Mouse (Mus musculus) hindbrain, embryonic 16.5 days (tissue): ENCODE results near the gene Dnaja4. TPM values are rescaled to one million over a fixed set of nuclear protein-coding genes. Genes with fewer than 3 reads are reported as not detected.
"Not testable (repeated sequence)": the region's sequence is repeated elsewhere in the genome, so short reads cannot be mapped to it uniquely, and the experiment has no call there.

Source experiments
- ATAC-seq: fragments of 200-750 bp; cut with Nextera tagmentation; 2 replicates; pipeline ENCODE4 v1.8.0; 2017; ENCODE audit warnings: moderate TSS enrichment, moderate library complexity
- H3K27ac ChIP-seq: fragments of 300-500 bp; sonication (generic); 2 replicates; pipeline ENCODE4 v1.5.1; 2014; ENCODE audit warnings: low read depth, mild to moderate bottlenecking, control low read depth, low read length, moderate library complexity
- H3K27me3 ChIP-seq: fragments of 300-500 bp; sonication (generic); replicated peaks from 2 replicates; pipeline ENCODE4 v1.6.1; 2014; ENCODE audit warnings: low read length; ENCODE audit not compliant: control insufficient read depth, insufficient read depth
- H3K36me3 ChIP-seq: fragments of 300-500 bp; sonication (generic); 2 replicates; pipeline ENCODE4 v1.6.1; 2014; ENCODE audit warnings: mild to moderate bottlenecking, low read length, moderate library complexity, mixed read lengths; ENCODE audit not compliant: control insufficient read depth, insufficient read depth
- H3K4me1 ChIP-seq: fragments of 300-500 bp; sonication (generic); 2 replicates; pipeline ENCODE4 v1.6.1; 2014; ENCODE audit warnings: low read depth, low read length; ENCODE audit not compliant: control insufficient read depth, insufficient read depth
- H3K4me2 ChIP-seq: fragments of 300-500 bp; sonication (generic); 2 replicates; pipeline ENCODE4 v1.6.1; 2014; ENCODE audit warnings: mild to moderate bottlenecking, low read length, control low read depth, moderate library complexity
- H3K4me3 ChIP-seq: fragments of 300-500 bp; sonication (generic); 2 replicates; pipeline ENCODE4 v1.5.1; 2014; ENCODE audit warnings: mild to moderate bottlenecking, low read length, control low read depth, moderate library complexity
- H3K9ac ChIP-seq: fragments of 300-500 bp; sonication (generic); 2 replicates; pipeline ENCODE4 v1.6.1; 2014; ENCODE audit warnings: low read depth, mild to moderate bottlenecking, control low read depth, low read length, moderate library complexity
- H3K9me3 ChIP-seq: fragments of 300-500 bp; sonication (generic); 2 replicates; pipeline ENCODE4 v1.6.1; 2014; ENCODE audit warnings: mild to moderate bottlenecking, low read length, moderate library complexity; ENCODE audit not compliant: control insufficient read depth
- WGBS: fragments of 180-500 bp; shearing (Covaris S2); extraction: QIAGEN DNeasy Blood & Tissue Kit; methylation state at CpG from one replicate; pipeline ENCODE4 v1.1.7; 2014; 5-methylcytosine and 5-hydroxymethylcytosine counted together
- polyA plus RNA-seq: library from polyadenylated mRNA; unstranded; fragments of >200 nt; fragmentation: Nextera tagmentation; extraction: Ambion mirVana; gene quantifications from 2 replicates; pipeline ENCODE4 v1.2.1, GENCODE M21; 2015

The Dnaja4 gene
- polyA plus RNA-seq, 1 experiment from 2014 or later = 10.0 TPM

- H3K27ac ChIP-seq, H3K27me3 ChIP-seq, H3K36me3 ChIP-seq, H3K4me1 ChIP-seq, H3K9me3 ChIP-seq: not testable (repeated sequence)
- Histone ChIP-seq H3K9ac (peak overlapping the region; percentile 59), H3K4me2 (peak overlapping the region; percentile 70), H3K4me3 (peak overlapping the region; percentile 36)
- 2% methylated on average over 30 of the region's 31 CpGs for WGBS
- ATAC-seq = peak; percentile 60
Measured at GRCm38 (mm10) chr9:54691241-54691805, 7.3 kb upstream of the Dnaja4 start.

GRCm38 (mm10) chr9:54699087-54699344, 343 bp downstream of the Dnaja4 start:
- 6% methylated on average over 27 of the region's 27 CpGs for WGBS
- H3K36me3 ChIP-seq = no peaks in the 10 kb centered on the region
- peak overlapping the region; percentile 78 for H3K4me3 ChIP-seq
- H3K27me3 ChIP-seq = no peaks in the 10 kb centered on the region; the same call in 1 of the 2 replicates
- H3K27ac ChIP-seq = no peak overlapping the region; the same call in 1 of the 2 replicates
- H3K4me2 ChIP-seq = peak overlapping the region; percentile 86
- ATAC-seq = peak; percentile 59
- H3K4me1 ChIP-seq = peaks cover 9% of the 10 kb centered on the region
- H3K9ac ChIP-seq = peak overlapping the region; percentile 86
- H3K9me3 ChIP-seq = peaks cover 5% of the 10 kb centered on the region; the same call in 1 of the 2 replicates

DNA sequence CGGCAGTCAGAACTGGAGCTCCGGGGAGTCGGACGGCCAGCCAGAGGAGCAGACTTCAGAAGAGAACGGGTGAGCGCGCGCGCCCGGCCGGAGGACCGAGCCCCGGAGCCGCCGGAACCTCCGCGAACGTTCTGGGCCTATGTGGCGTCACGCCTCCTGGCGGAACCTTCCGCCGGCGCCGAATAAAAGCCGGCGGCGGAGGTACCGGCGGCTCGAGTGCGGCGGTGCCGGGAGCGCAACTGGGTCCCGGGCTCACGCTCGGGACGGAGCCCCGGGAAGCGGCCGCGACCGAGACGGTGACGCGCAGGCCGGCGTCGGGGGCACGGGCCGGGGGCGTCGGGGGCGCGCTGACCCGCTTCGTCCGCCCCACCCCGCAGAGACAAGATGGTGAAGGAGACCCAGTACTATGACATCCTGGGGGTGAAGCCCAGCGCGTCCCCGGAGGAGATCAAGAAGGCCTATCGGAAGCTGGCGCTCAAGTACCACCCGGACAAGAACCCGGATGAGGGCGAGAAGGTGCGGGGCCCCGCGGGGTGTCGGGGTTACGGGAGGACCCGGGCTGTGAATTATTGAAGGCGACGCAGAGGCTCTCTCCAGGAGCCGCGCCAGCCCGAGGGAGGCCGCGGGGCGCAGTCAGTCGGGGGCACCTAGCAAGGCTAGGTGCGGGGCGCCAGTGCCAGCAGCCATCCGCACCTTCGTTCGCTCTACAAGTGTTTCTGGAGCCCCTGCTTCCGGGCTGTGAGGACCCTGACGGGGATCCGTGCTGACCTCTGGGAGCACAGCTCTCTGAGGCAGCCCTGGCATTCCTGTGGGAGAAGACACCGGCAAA, 886 bp downstream of the Dnaja4 start:
- H3K27ac ChIP-seq = peak overlapping the region; percentile 11

GRCm38 (mm10) chr9:54700174-54700475, 1.5 kb downstream of the Dnaja4 start:
- no peaks in the 10 kb centered on the region; the same call in 1 of the 2 replicates for H3K27me3 ChIP-seq
- no peaks in the 10 kb centered on the region for H3K36me3 ChIP-seq
- peaks cover 9% of the 10 kb centered on the region for H3K4me1 ChIP-seq
- H3K9me3 ChIP-seq = peaks cover 5% of the 10 kb centered on the region; the same call in 1 of the 2 replicates
- H3K9ac ChIP-seq = peak overlapping the region; percentile 86
- WGBS = 22% methylated on average over 9 of the region's 9 CpGs
- peak overlapping the region; percentile 86 for H3K4me2 ChIP-seq
- H3K27ac ChIP-seq = no peak overlapping the region
- peak overlapping the region; percentile 78 for H3K4me3 ChIP-seq
- peak; percentile 15; the same call in 1 of the 2 replicates for ATAC-seq

More for the DNA sequence above, 886 bp downstream of the Dnaja4 start:
- peak overlapping the region; percentile 78 for H3K4me3 ChIP-seq
- peak overlapping the region; percentile 86 for H3K9ac ChIP-seq
- H3K4me2 ChIP-seq = peak overlapping the region; percentile 86
- peaks cover 9% of the 10 kb centered on the region for H3K4me1 ChIP-seq
- peak; percentile 79 for ATAC-seq
- H3K36me3 ChIP-seq = no peaks in the 10 kb centered on the region
- H3K27me3 ChIP-seq = no peaks in the 10 kb centered on the region; the same call in 1 of the 2 replicates
- under 1% methylated on average over 77 of the region's 92 CpGs for WGBS
- peaks cover 5% of the 10 kb centered on the region; the same call in 1 of the 2 replicates for H3K9me3 ChIP-seq

DNA sequence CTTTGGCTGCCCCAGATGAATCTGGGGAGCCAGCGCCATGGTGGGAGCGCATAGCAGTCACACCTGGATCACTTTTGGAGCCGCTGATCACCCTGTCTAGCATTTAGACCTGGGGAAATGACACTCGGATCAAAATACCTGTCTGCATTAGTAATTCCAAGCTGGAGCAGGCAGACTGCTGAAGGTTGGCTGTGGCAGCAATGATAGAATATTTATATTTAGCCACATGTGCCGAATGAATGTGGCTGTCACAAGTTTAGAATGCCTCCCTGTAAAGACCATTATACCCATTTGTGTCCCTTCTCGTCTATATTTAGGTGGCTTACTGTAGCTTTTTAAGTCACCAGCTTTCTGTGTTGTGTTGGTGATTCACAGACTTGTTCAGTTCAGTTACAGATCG, 2.1 kb downstream of the Dnaja4 start:
- Histone ChIP-seq H3K9me3 (peaks cover 5% of the 10 kb centered on the region; the same call in 1 of the 2 replicates), H3K27me3 (no peaks in the 10 kb centered on the region; the same call in 1 of the 2 replicates), H3K4me3 (peak overlapping the region; percentile 78; the same call in 1 of the 2 replicates), H3K36me3 (no peaks in the 10 kb centered on the region), H3K27ac (no peak overlapping the region), H3K4me1 (peaks cover 9% of the 10 kb centered on the region), H3K9ac (no peak overlapping the region), H3K4me2 (peak overlapping the region; percentile 86)
- 76% methylated on average over 7 of the region's 7 CpGs for WGBS
- ATAC-seq = no peak

DNA sequence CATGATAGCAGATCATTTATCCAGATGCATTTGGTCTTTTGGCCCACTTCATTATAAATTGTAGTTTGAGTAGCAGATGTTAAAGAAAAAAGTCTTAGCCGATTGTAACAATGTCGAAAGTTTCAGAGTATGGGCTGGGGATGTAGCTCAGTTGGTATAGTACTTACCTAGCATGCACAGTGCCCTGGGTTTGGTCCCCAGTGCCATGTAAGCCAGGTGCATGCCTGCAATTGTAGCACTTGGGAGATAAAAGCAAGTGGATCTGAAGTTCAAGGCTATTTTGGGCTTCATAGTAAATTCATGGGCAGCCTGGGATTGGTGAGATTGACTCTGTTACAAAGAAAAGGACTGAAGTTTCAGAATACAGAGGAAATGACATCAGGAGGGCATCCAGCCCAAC, 3.9 kb downstream of the Dnaja4 start:
- Histone ChIP-seq H3K4me1 (peaks cover 9% of the 10 kb centered on the region), H3K27ac (no peak overlapping the region), H3K4me2 (no peak overlapping the region), H3K9me3 (no peaks in the 10 kb centered on the region), H3K36me3 (no peaks in the 10 kb centered on the region), H3K4me3 (no peak overlapping the region), H3K9ac (no peak overlapping the region), H3K27me3 (no peaks in the 10 kb centered on the region)
- WGBS = 58% methylated on average over 2 of the region's 2 CpGs
- no peak for ATAC-seq

DNA sequence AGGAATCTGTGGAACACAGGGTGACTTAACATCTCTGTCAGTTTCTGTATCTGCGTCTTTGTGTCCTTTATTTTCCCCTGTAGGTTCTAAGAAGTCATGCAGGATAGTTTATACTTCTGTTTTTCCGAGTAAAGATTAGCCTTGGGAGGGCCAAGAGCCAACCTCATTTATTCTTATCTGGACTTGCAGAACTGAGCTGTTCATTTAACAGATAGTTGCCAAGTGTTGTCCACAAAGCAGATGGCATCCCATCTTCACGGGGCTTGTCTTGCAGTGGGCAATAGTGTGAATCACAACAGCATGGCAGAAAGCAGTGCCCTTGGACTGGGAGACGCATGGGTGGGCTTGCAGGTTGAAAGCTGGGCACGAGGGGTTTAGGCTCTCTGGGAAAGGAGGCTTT, 5.7 kb downstream of the Dnaja4 start:
- Histone ChIP-seq H3K4me3 (no peak overlapping the region), H3K27ac (no peak overlapping the region), H3K9me3 (no peaks in the 10 kb centered on the region), H3K9ac (no peak overlapping the region), H3K27me3 (no peaks in the 10 kb centered on the region), H3K4me1 (peaks cover 9% of the 10 kb centered on the region), H3K4me2 (no peak overlapping the region), H3K36me3 (0 out of 2 replicates have a peak, but pooled peaks cover 2% of the 10 kb centered on the region)
- no peak for ATAC-seq
- WGBS = 82% methylated on average over 5 of the region's 5 CpGs

- H3K4me3 ChIP-seq = no peak overlapping the region
- H3K27ac ChIP-seq = no peak overlapping the region
- H3K9ac ChIP-seq = no peak overlapping the region
- no peaks in the 10 kb centered on the region for H3K27me3 ChIP-seq
- ATAC-seq = no peak
- H3K4me2 ChIP-seq = no peak overlapping the region
- 0 out of 2 replicates have a peak, but pooled peaks cover 5% of the 10 kb centered on the region for H3K36me3 ChIP-seq
- WGBS = 44% methylated on average over 1 of the region's 1 CpGs
- H3K4me1 ChIP-seq = 0 out of 2 replicates have a peak, but pooled peaks cover 1% of the 10 kb centered on the region
- H3K9me3 ChIP-seq = no peaks in the 10 kb centered on the region
Measured at GRCm38 (mm10) chr9:54705561-54705960, 6.9 kb downstream of the Dnaja4 start.

GRCm38 (mm10) chr9:54707288-54707999, 8.8 kb downstream of the Dnaja4 start:
- H3K4me1 ChIP-seq = no peaks in the 10 kb centered on the region
- WGBS = 41% methylated on average over 8 of the region's 8 CpGs
- H3K9ac ChIP-seq = no peak overlapping the region
- H3K4me3 ChIP-seq = no peak overlapping the region
- peak; percentile 30; the same call in 1 of the 2 replicates for ATAC-seq
- H3K9me3 ChIP-seq = no peaks in the 10 kb centered on the region
- H3K27ac ChIP-seq = no peak overlapping the region
- no peaks in the 10 kb centered on the region for H3K27me3 ChIP-seq
- H3K4me2 ChIP-seq = no peak overlapping the region
- H3K36me3 ChIP-seq = peaks cover 11% of the 10 kb centered on the region; the same call in 1 of the 2 replicates
